Mouse (Mus musculus) lung, postnatal 0 days (tissue): ENCODE measurements around the gene Ggact. TPM values are rescaled to one million over a fixed set of nuclear protein-coding genes. Genes with fewer than 3 reads are reported as not detected.
A peak's percentile ranks its signal among the peaks of the same experiment; 100 is the strongest.

Source experiments
- ATAC-seq: fragments of 200-750 bp; cut with Nextera tagmentation; 2 replicates; pipeline ENCODE4 v1.8.0; 2017; ENCODE audit warnings: moderate library complexity
- DNase-seq: peaks from one replicate; pipeline ENCODE4 v3.0.0-alpha.2; 2016; ENCODE audit warnings: low spot score
- H3K27ac ChIP-seq: fragments of 300-500 bp; sonication (generic); 2 replicates; pipeline ENCODE4 v1.5.1; 2014; ENCODE audit warnings: antibody characterized with exemption, mild to moderate bottlenecking, low read length, mixed read lengths
- H3K27me3 ChIP-seq: fragments of 300-500 bp; sonication (generic); replicated peaks from 2 replicates; pipeline ENCODE4 v1.6.1; 2014; ENCODE audit warnings: low read length, mixed read lengths; ENCODE audit not compliant: insufficient read depth
- H3K36me3 ChIP-seq: fragments of 300-500 bp; sonication (generic); 2 replicates; pipeline ENCODE4 v1.6.1; 2014; ENCODE audit warnings: low read length, mixed read lengths; ENCODE audit not compliant: insufficient read depth
- H3K4me1 ChIP-seq: fragments of 300-500 bp; sonication (generic); 2 replicates; pipeline ENCODE4 v1.6.1; 2014; ENCODE audit warnings: antibody characterized with exemption, low read depth, low read length, mixed read lengths; ENCODE audit not compliant: insufficient read depth
- H3K4me2 ChIP-seq: fragments of 300-500 bp; sonication (generic); replicated peaks from 2 replicates; pipeline ENCODE4 v1.6.1; 2014; ENCODE audit warnings: low read depth, mild to moderate bottlenecking, low read length, moderate library complexity, mixed read lengths
- H3K4me3 ChIP-seq: fragments of 300-500 bp; sonication (generic); 2 replicates; pipeline ENCODE4 v1.5.1; 2014; ENCODE audit warnings: low read depth, low read length
- H3K9ac ChIP-seq: fragments of 300-500 bp; sonication (generic); replicated peaks from 2 replicates; pipeline ENCODE4 v1.6.1; 2014; ENCODE audit warnings: low read depth, mild to moderate bottlenecking
- H3K9me3 ChIP-seq: fragments of 300-500 bp; sonication (generic); 2 replicates; pipeline ENCODE4 v1.6.1; 2016; ENCODE audit warnings: low read length, mixed read lengths
- CTCF ChIP-seq: IDR thresholded peaks from 2 replicates; pipeline ENCODE4 v1.5.1; 2016; ENCODE audit warnings: antibody characterized with exemption, mild to moderate bottlenecking
- EP300 ChIP-seq: IDR thresholded peaks from 2 replicates; pipeline ENCODE4 v1.6.1; 2016; ENCODE audit warnings: antibody characterized with exemption, mild to moderate bottlenecking, control low read depth
- WGBS: fragments of 180-500 bp; shearing (Covaris S2); extraction: QIAGEN DNeasy Blood & Tissue Kit; methylation state at CpG from one replicate; pipeline ENCODE4 v1.1.7; 2014; 5-methylcytosine and 5-hydroxymethylcytosine counted together
- polyA plus RNA-seq: library from polyadenylated mRNA; unstranded; fragments of >200 nt; fragmentation: Nextera tagmentation; extraction: Ambion mirVana; gene quantifications from 2 replicates; pipeline ENCODE4 v1.2.1, GENCODE M21; 2015

Ggact gene
- polyA plus RNA-seq, 1 experiment from 2014 or later = 35.3 TPM

- no peaks in the 10 kb centered on the region for H3K27me3 ChIP-seq
- no peak for ATAC-seq
These were observed 1.4 kb downstream of the Ggact start for GRCm38 (mm10) chr14:122912137-122912536.

GRCm38 (mm10) chr14:122911265-122911664 is 2.3 kb downstream of the Ggact start:
- Histone ChIP-seq H3K4me3 (no peak overlapping the region), H3K4me2 (no peak overlapping the region), H3K27ac (no peak overlapping the region), H3K36me3 (no peaks in the 10 kb centered on the region), H3K9ac (no peak overlapping the region), H3K4me1 (no peaks in the 10 kb centered on the region; the same call in 1 of the 2 replicates), H3K9me3 (no peaks in the 10 kb centered on the region), H3K27me3 (no peaks in the 10 kb centered on the region)
- DNase-seq (no peak), ATAC-seq (no peak)
- no peak for TF ChIP-seq CTCF
- TF ChIP-seq EP300 = no peak

More at GRCm38 (mm10) chr14:122912137-122912536, 1.4 kb downstream of the Ggact start:
- TF ChIP-seq EP300 (no peak), CTCF (no peak)
- Histone ChIP-seq H3K9me3 (no peaks in the 10 kb centered on the region), H3K9ac (peak overlapping the region; percentile 48; the same call in 1 of the 2 replicates), H3K27ac (peak overlapping the region; percentile 76), H3K4me2 (peak overlapping the region; percentile 80), H3K4me1 (no peaks in the 10 kb centered on the region; the same call in 1 of the 2 replicates), H3K36me3 (no peaks in the 10 kb centered on the region), H3K4me3 (peak overlapping the region; percentile 60)
- peak; percentile 16 for DNase-seq
- WGBS = 61% methylated on average over 1 of the region's 1 CpGs

GRCm38 (mm10) chr14:122909368-122910091 is 4.0 kb downstream of the Ggact start:
- H3K9me3 ChIP-seq = no peaks in the 10 kb centered on the region
- no peaks in the 10 kb centered on the region for H3K36me3 ChIP-seq
- no peak overlapping the region for H3K4me3 ChIP-seq
- DNase-seq = peak; percentile 77
- peak; percentile 83 for ATAC-seq
- TF ChIP-seq EP300 = peak; percentile 60; the same call in 1 of the 2 replicates
- no peak for TF ChIP-seq CTCF
- H3K27me3 ChIP-seq = no peaks in the 10 kb centered on the region
- H3K4me2 ChIP-seq = no peak overlapping the region
- peak overlapping the region; percentile 12; the same call in 1 of the 2 replicates for H3K27ac ChIP-seq
- 50% methylated on average over 5 of the region's 5 CpGs for WGBS
- H3K4me1 ChIP-seq = no peaks in the 10 kb centered on the region; the same call in 1 of the 2 replicates
- H3K9ac ChIP-seq = no peak overlapping the region

DNA sequence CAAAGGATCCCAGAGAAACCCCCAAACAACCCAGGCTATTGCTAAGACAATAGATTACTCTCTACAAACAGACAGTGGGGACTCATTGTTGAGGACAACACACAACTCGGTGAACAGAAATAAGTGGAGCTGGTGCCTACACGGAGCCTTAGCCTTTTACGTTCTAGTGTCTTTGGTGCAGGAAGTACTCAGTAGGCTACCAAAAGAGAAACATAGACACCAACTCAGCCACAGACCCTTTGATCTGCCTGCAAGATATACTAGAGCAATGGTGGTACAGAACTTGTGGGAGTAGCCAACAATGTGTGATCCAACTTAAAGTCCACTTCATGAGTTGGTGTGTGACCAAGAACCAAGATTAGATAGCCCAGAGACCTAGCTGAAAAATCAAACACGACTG is 5.5 kb downstream of the Ggact start:
- peaks cover 4% of the 10 kb centered on the region; the same call in 1 of the 2 replicates for H3K4me1 ChIP-seq
- H3K27me3 ChIP-seq = no peaks in the 10 kb centered on the region
- ATAC-seq (no peak), DNase-seq (no peak)
- H3K27ac ChIP-seq = no peak overlapping the region
- no peaks in the 10 kb centered on the region for H3K36me3 ChIP-seq
- no peak overlapping the region for H3K4me3 ChIP-seq
- WGBS = 89% methylated on average over 4 of the region's 4 CpGs
- no peak overlapping the region for H3K4me2 ChIP-seq
- no peaks in the 10 kb centered on the region for H3K9me3 ChIP-seq
- TF ChIP-seq EP300 (no peak), CTCF (no peak)
- H3K9ac ChIP-seq = no peak overlapping the region

DNA sequence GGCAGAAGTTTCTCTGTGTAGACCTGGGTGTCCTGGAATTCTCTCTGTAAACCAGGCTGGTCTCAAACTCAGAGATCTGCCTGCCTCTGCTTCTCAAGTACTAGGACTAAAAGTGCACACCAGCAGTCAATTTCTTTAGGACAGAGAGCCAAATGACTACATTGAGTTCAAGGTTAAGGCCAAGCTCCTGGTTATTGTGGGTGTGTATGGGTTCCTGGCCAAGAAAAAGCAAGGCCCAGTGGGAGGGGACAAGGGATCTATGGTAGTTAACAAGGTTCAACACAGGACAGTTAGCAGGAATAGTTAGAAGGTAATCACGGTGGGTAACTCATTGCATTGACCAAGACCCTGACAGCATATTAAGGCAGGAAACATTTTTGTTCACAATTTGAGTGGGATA is 8.6 kb downstream of the Ggact start:
- Histone ChIP-seq H3K4me1 (peaks cover 4% of the 10 kb centered on the region; the same call in 1 of the 2 replicates), H3K27ac (no peak overlapping the region), H3K27me3 (no peaks in the 10 kb centered on the region), H3K9ac (no peak overlapping the region), H3K4me2 (no peak overlapping the region), H3K9me3 (no peaks in the 10 kb centered on the region), H3K36me3 (no peaks in the 10 kb centered on the region), H3K4me3 (no peak overlapping the region)
- WGBS = 93% methylated on average over 1 of the region's 1 CpGs
- ATAC-seq (no peak), DNase-seq (no peak)
- TF ChIP-seq EP300 (no peak), CTCF (no peak)

GRCm38 (mm10) chr14:122903923-122904351 is 9.6 kb downstream of the Ggact start:
- no peak overlapping the region for H3K9ac ChIP-seq
- 33% methylated on average over 2 of the region's 2 CpGs for WGBS
- H3K27ac ChIP-seq = peak overlapping the region; percentile 62
- DNase-seq = peak; percentile 80
- no peak overlapping the region for H3K4me3 ChIP-seq
- no peaks in the 10 kb centered on the region for H3K36me3 ChIP-seq
- no peak overlapping the region for H3K4me2 ChIP-seq
- H3K4me1 ChIP-seq = peaks cover 4% of the 10 kb centered on the region; the same call in 1 of the 2 replicates
- TF ChIP-seq EP300 = no peak
- TF ChIP-seq CTCF = no peak
- H3K9me3 ChIP-seq = no peaks in the 10 kb centered on the region
- H3K27me3 ChIP-seq = no peaks in the 10 kb centered on the region
- peak; percentile 54 for ATAC-seq
